Mouse (Mus musculus) adrenal gland, adult (tissue): ENCODE measurements around the gene Eri2.
A peak's percentile ranks its signal among the peaks of the same experiment; 100 is the strongest.

ENCODE experiments used
- DNase-seq, 2 experiments: peaks; one replicate each; pipeline ENCODE4 v3.0.0; 2022 to 2023; ENCODE audit warnings: low spot score in 1 of 2; ENCODE audit not compliant: inconsistent age in 2 of 2

The Eri2 gene

GRCm38 (mm10) chr7:119793586-119794250, at the start of gene Eri2, which contains the start of gene Rexo5:
TSS of gene Eri2 (minus strand) at chr7:119794058.
TSS of gene Rexo5 (plus strand) at chr7:119794006.
- peak; percentile 90 to 95 for DNase-seq

- no peak for DNase-seq
Observed at GRCm38 (mm10) chr7:119841820-119842449, 48.1 kb upstream of the Eri2 start.

- DNase-seq: no peak
Observed at GRCm38 (mm10) chr7:119835996-119836777, 42.3 kb upstream of the Eri2 start.

- no peak for DNase-seq
Observed at GRCm38 (mm10) chr7:119835371-119835770, 41.5 kb upstream of the Eri2 start.

GRCm38 (mm10) chr7:119808723-119809122, 14.9 kb upstream of the Eri2 start:
- no peak for DNase-seq

- no peak for DNase-seq
Observed at GRCm38 (mm10) chr7:119807396-119807795, 13.5 kb upstream of the Eri2 start.

- no peak for DNase-seq
Observed at GRCm38 (mm10) chr7:119800991-119801390, 7.1 kb upstream of the Eri2 start.

- DNase-seq: peak in 1 of 2 experiments; percentile 46
Observed at GRCm38 (mm10) chr7:119800488-119800887, 6.6 kb upstream of the Eri2 start.

- DNase-seq: no peak
Observed at GRCm38 (mm10) chr7:119795311-119795710, 1.5 kb upstream of the Eri2 start.

- DNase-seq: no peak
Observed at GRCm38 (mm10) chr7:119794251-119794638, 387 bp upstream of the Eri2 start.

GRCm38 (mm10) chr7:119789024-119789423, 4.8 kb downstream of the Eri2 start:
- DNase-seq: no peak

GRCm38 (mm10) chr7:119784908-119785307, 8.9 kb downstream of the Eri2 start:
- no peak for DNase-seq

- DNase-seq: peak; percentile 30 to 59
Observed at GRCm38 (mm10) chr7:119783453-119783852, 10.4 kb downstream of the Eri2 start.

- no peak for DNase-seq
Observed at GRCm38 (mm10) chr7:119769895-119770294, 24.0 kb downstream of the Eri2 start.

GRCm38 (mm10) chr7:119766996-119767395, 26.9 kb downstream of the Eri2 start:
- DNase-seq: no peak

- no peak for DNase-seq
Observed at GRCm38 (mm10) chr7:119764377-119764776, 29.5 kb downstream of the Eri2 start.

- DNase-seq: no peak
Observed at GRCm38 (mm10) chr7:119762166-119762697, 31.6 kb downstream of the Eri2 start.

GRCm38 (mm10) chr7:119760527-119760951, 33.3 kb downstream of the Eri2 start, which contains the start of gene Acsm3:
TSS of gene Acsm3 (plus strand) at chr7:119760923.
- DNase-seq: peak; percentile 30 to 79

- DNase-seq: no peak
Observed at GRCm38 (mm10) chr7:119753696-119754095, 40.2 kb downstream of the Eri2 start.

GRCm38 (mm10) chr7:119749942-119750341, 43.9 kb downstream of the Eri2 start:
- peak; percentile 52 to 87 for DNase-seq

GRCm38 (mm10) chr7:119748761-119749160, 45.1 kb downstream of the Eri2 start:
- DNase-seq: no peak
